Mouse (Mus musculus): Measurements from ENCODE around the gene Ptgis.

Ptgis gene

GRCm38 (mm10) chr2:167190076-167190399, 50.4 kb downstream of the Ptgis start, which contains the start of gene Kcnb1:
Gene Kcnb1, minus strand, starts transcription at chr2:167190155.
- WGBS, result under 1% methylated on average over 41 of the region's 41 CpGs

GRCm38 (mm10) chr2:167189291-167190075, 50.9 kb downstream of the Ptgis start:
- 7% methylated on average over 88 of the region's 91 CpGs for WGBS

- WGBS, result 18% methylated on average over 80 of the region's 83 CpGs
These were observed 51.8 kb downstream of the Ptgis start for GRCm38 (mm10) chr2:167188315-167189207.

- 53% methylated on average over 5 of the region's 5 CpGs for WGBS
These were observed 53.3 kb downstream of the Ptgis start for GRCm38 (mm10) chr2:167187119-167187518.

- WGBS, result 39% methylated on average over 10 of the region's 10 CpGs
These were observed 53.9 kb downstream of the Ptgis start for GRCm38 (mm10) chr2:167186544-167186943.

GRCm38 (mm10) chr2:167186003-167186402, 54.4 kb downstream of the Ptgis start:
- WGBS, result 42% methylated on average over 13 of the region's 13 CpGs

GRCm38 (mm10) chr2:167185432-167185831, 55.0 kb downstream of the Ptgis start:
- WGBS, result 46% methylated on average over 2 of the region's 2 CpGs

- 57% methylated on average over 14 of the region's 14 CpGs for WGBS
These were observed 58.6 kb downstream of the Ptgis start for GRCm38 (mm10) chr2:167181662-167182389.

GRCm38 (mm10) chr2:167181096-167181495, 59.3 kb downstream of the Ptgis start:
- WGBS, result 72% methylated on average over 8 of the region's 8 CpGs

- WGBS, result 76% methylated on average over 10 of the region's 10 CpGs
These were observed 61.1 kb downstream of the Ptgis start for GRCm38 (mm10) chr2:167179301-167179700.

GRCm38 (mm10) chr2:167177231-167177641, 63.2 kb downstream of the Ptgis start:
- 40% methylated on average over 10 of the region's 10 CpGs for WGBS

- WGBS, result 64% methylated on average over 6 of the region's 6 CpGs
These were observed 65.1 kb downstream of the Ptgis start for GRCm38 (mm10) chr2:167175284-167175683.

- WGBS, result 70% methylated on average over 5 of the region's 5 CpGs
These were observed 67.1 kb downstream of the Ptgis start for GRCm38 (mm10) chr2:167173051-167173875.

GRCm38 (mm10) chr2:167167515-167168212, 72.7 kb downstream of the Ptgis start:
- 36% methylated on average over 11 of the region's 11 CpGs for WGBS

- WGBS, result 98% methylated on average over 9 of the region's 9 CpGs
These were observed 76.8 kb downstream of the Ptgis start for GRCm38 (mm10) chr2:167163600-167163999.

- 76% methylated on average over 10 of the region's 10 CpGs for WGBS
These were observed 77.3 kb downstream of the Ptgis start for GRCm38 (mm10) chr2:167163134-167163533.

GRCm38 (mm10) chr2:167162516-167163021, 77.8 kb downstream of the Ptgis start:
- 37% methylated on average over 10 of the region's 10 CpGs for WGBS

GRCm38 (mm10) chr2:167159721-167160120, 80.7 kb downstream of the Ptgis start:
- 92% methylated on average over 4 of the region's 4 CpGs for WGBS

- 56% methylated on average over 5 of the region's 5 CpGs for WGBS
These were observed 81.6 kb downstream of the Ptgis start for GRCm38 (mm10) chr2:167158780-167159179.

GRCm38 (mm10) chr2:167156118-167156715, 84.2 kb downstream of the Ptgis start:
- 42% methylated on average over 9 of the region's 9 CpGs for WGBS

Data from cerebral cortex, adult 2 months (tissue).